ENCODE assay signal across 7 mouse cellular contexts in the genomic region with DNA sequence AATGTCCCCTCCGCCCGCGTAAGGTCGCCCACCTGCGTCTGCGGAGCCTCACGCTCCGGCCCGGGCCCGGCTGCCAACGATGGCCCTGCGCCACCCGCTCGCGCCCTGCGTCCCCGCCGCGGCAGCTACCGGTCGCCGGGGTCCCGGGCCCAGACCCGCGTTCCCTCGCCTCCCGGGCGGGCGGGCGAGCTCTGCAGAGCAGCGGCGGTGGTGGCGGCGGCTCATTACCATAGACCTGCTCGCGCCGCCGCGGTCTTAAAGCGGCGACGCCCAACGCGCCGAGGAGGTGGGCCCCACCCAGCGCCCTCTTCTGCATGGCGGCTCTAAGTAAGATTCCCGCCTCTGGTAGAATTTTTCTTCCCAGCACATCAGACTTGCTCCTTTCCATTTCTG. TPM values are rescaled to one million over a fixed set of nuclear protein-coding genes. Genes with fewer than 3 reads are reported as not detected.
A peak's percentile ranks its signal among the peaks of the same experiment; 100 is the strongest.
DNase-seq lines count a peak whose midpoint lies in the region; ATAC-seq and TF ChIP-seq lines count a peak whose summit lies in the region.

No protein-coding gene starts in this region.

- peak overlapping the region; percentile 49 for H3K4me3 ChIP-seq in embryonic facial prominence, embryonic 11.5 days (ENCODE audit: low read depth, low read length)
- peak overlapping the region; percentile 82 for H3K4me3 ChIP-seq in limb, embryonic 10.5 days
- peak overlapping the region; percentile 96 for H3K4me3 ChIP-seq in midbrain, embryonic 11.5 days (ENCODE audit: low read depth, low read length)

- ATAC-seq in embryonic facial prominence, embryonic 11.5 days (replicated peaks; ENCODE audit: insufficient number of reproducible peaks, low FRiP score, low TSS enrichment, low read depth) = peak; percentile 80
- ATAC-seq in midbrain, embryonic 11.5 days (ENCODE audit: low FRiP score) = peak; percentile 81

- peaks cover 4% of the 10 kb centered on the region for H3K36me3 ChIP-seq in embryonic facial prominence, embryonic 11.5 days (replicated peaks; ENCODE audit: control insufficient read depth, insufficient read depth, low read depth, low read length)
- H3K36me3 ChIP-seq in limb, embryonic 10.5 days = peaks cover 27% of the 10 kb centered on the region
- peaks cover 27% of the 10 kb centered on the region for H3K36me3 ChIP-seq in midbrain, embryonic 11.5 days (ENCODE audit: control insufficient read depth, insufficient read depth, low read length)

- peak overlapping the region; percentile 7; the same call in 1 of the 2 replicates for H3K27ac ChIP-seq in embryonic facial prominence, embryonic 11.5 days (replicated peaks; ENCODE audit: low read depth, low read length)
- H3K27ac ChIP-seq in limb, embryonic 10.5 days = peak overlapping the region; percentile 84
- peak overlapping the region; percentile 84 for H3K27ac ChIP-seq in midbrain, embryonic 11.5 days (ENCODE audit: low read depth, low read length)

- H3K9ac ChIP-seq in embryonic facial prominence, embryonic 11.5 days (replicated peaks; ENCODE audit: low read length) = peak overlapping the region; percentile 59
- H3K9ac ChIP-seq in midbrain, embryonic 11.5 days (ENCODE audit: low read length) = peak overlapping the region; percentile 99

- H3K4me2 ChIP-seq in embryonic facial prominence, embryonic 11.5 days (ENCODE audit: low read depth, low read length) = peak overlapping the region; percentile 99
- peak overlapping the region; percentile 51 for H3K4me2 ChIP-seq in midbrain, embryonic 11.5 days

- peaks cover 3% of the 10 kb centered on the region; the same call in 1 of the 2 replicates for H3K9me3 ChIP-seq in embryonic facial prominence, embryonic 11.5 days (replicated peaks; ENCODE audit: control insufficient read depth, low read length)
- H3K9me3 ChIP-seq in limb, embryonic 10.5 days (replicated peaks) = peaks cover 11% of the 10 kb centered on the region; the same call in 1 of the 2 replicates
- peaks cover 20% of the 10 kb centered on the region for H3K9me3 ChIP-seq in midbrain, embryonic 11.5 days (ENCODE audit: control insufficient read depth, low read length)

- H3K4me1 ChIP-seq in embryonic facial prominence, embryonic 11.5 days (ENCODE audit: control insufficient read depth, insufficient read depth, low read length) = peaks cover 5% of the 10 kb centered on the region; the same call in 1 of the 2 replicates
- H3K4me1 ChIP-seq in limb, embryonic 10.5 days = peaks cover 24% of the 10 kb centered on the region
- H3K4me1 ChIP-seq in midbrain, embryonic 11.5 days (ENCODE audit: control insufficient read depth, insufficient read depth, low read length) = peaks cover 23% of the 10 kb centered on the region

- no peaks in the 10 kb centered on the region; the same call in 1 of the 2 replicates for H3K27me3 ChIP-seq in embryonic facial prominence, embryonic 11.5 days (ENCODE audit: control insufficient read depth, insufficient read depth, low read length)
- peaks cover 43% of the 10 kb centered on the region for H3K27me3 ChIP-seq in limb, embryonic 10.5 days (ENCODE audit: low read depth, poor library complexity, severe bottlenecking)
- peaks cover 3% of the 10 kb centered on the region; the same call in 1 of the 2 replicates for H3K27me3 ChIP-seq in midbrain, embryonic 11.5 days (ENCODE audit: control insufficient read depth, insufficient read depth, low read length)

- 1% methylated on average over 38 of the region's 48 CpGs for WGBS in embryonic facial prominence, embryonic 11.5 days
- under 1% methylated on average over 46 of the region's 48 CpGs for WGBS in limb, embryonic 10.5 days
- under 1% methylated on average over 44 of the region's 48 CpGs for WGBS in midbrain, embryonic 11.5 days

- no peak for TF ChIP-seq CTCF in brain, embryonic 14.5 days (IDR thresholded peaks at IDR 0.05; ENCODE audit: borderline replicate concordance, extremely low read depth, insufficient read depth, insufficient read length)

- TF ChIP-seq POLR2A in brain, embryonic 14.5 days (IDR thresholded peaks at IDR 0.05; ENCODE audit: borderline replicate concordance, extremely low read depth, insufficient read depth, insufficient read length, poor library complexity, severe bottlenecking) = peak; percentile 84

- peak; percentile 98 for DNase-seq in brain, embryonic 14.5 days (ENCODE audit: low read depth)
- peak; percentile 90 for DNase-seq in embryonic facial prominence, embryonic 11.5 days (ENCODE audit: low spot score)
- peak; percentile 60 to 71 for DNase-seq in heart, adult 18-20 months
- peak; percentile 71 for DNase-seq in kidney, adult 11 months
- peak; percentile 88 for DNase-seq in limb, embryonic 10.5 days (ENCODE audit: low spot score)
- peak; percentile 98 for DNase-seq in midbrain, embryonic 11.5 days (ENCODE audit: low spot score, missing footprints)
- peak; percentile 47 for DNase-seq in spleen, adult 12 weeks (ENCODE audit: low spot score)

RNA-seq across cellular contexts. Expression of gene Celsr2, which starts 0.5 kb away (rescaled TPM):
- 64.9 and 101 TPM in 2 replicates for polyA plus RNA-seq in brain, embryonic 14.5 days (2012; rRNA removed)
- 12.4 and 13.5 TPM in 2 replicates for polyA plus RNA-seq in embryonic facial prominence, embryonic 11.5 days (2014; fragmentation: Nextera tagmentation; extraction: Ambion mirVana)
- 1 to 10 TPM; 5.9 to 9.5 TPM for total RNA-seq in heart, adult 18-20 months (2021)
- 4.0 and 4.4 TPM in 2 replicates for polyA plus RNA-seq in limb, embryonic 10.5 days (2016; fragmentation: Nextera tagmentation; extraction: Ambion mirVana)
- 61.9 and 65.2 TPM in 2 replicates for polyA plus RNA-seq in midbrain, embryonic 11.5 days (2014; fragmentation: Nextera tagmentation; extraction: Ambion mirVana)

RNA-seq across cellular contexts. Expression of gene Sars, which starts 29.2 kb away (rescaled TPM):
- polyA plus RNA-seq in brain, embryonic 14.5 days (2012; rRNA removed) = 120 and 161 TPM in 2 replicates
- polyA plus RNA-seq in embryonic facial prominence, embryonic 11.5 days (2014; fragmentation: Nextera tagmentation; extraction: Ambion mirVana) = 153 TPM in 2 replicates
- total RNA-seq in heart, adult 18-20 months (2021) = 10 to 100 TPM; 80.2 to 89.6 TPM
- polyA plus RNA-seq in limb, embryonic 10.5 days (2016; fragmentation: Nextera tagmentation; extraction: Ambion mirVana) = 117 and 125 TPM in 2 replicates
- polyA plus RNA-seq in midbrain, embryonic 11.5 days (2014; fragmentation: Nextera tagmentation; extraction: Ambion mirVana) = 196 and 213 TPM in 2 replicates

RNA-seq across cellular contexts. Expression of gene Psrc1, which starts 32.2 kb away (rescaled TPM):
- 27.1 and 71.0 TPM in 2 replicates for polyA plus RNA-seq in brain, embryonic 14.5 days (2012; rRNA removed)
- polyA plus RNA-seq in embryonic facial prominence, embryonic 11.5 days (2014; fragmentation: Nextera tagmentation; extraction: Ambion mirVana) = 71.5 and 81.7 TPM in 2 replicates
- under 1 TPM in 1 of 2 experiments, not detected in 1; 0.33 TPM for total RNA-seq in heart, adult 18-20 months (2021)
- 96.6 and 100 TPM in 2 replicates for polyA plus RNA-seq in limb, embryonic 10.5 days (2016; fragmentation: Nextera tagmentation; extraction: Ambion mirVana)
- polyA plus RNA-seq in midbrain, embryonic 11.5 days (2014; fragmentation: Nextera tagmentation; extraction: Ambion mirVana) = 59.3 and 68.1 TPM in 2 replicates

RNA-seq across cellular contexts. Expression of gene Mybphl, which starts 51.1 kb away (rescaled TPM):
- polyA plus RNA-seq in brain, embryonic 14.5 days (2012; rRNA removed) = 0.10 and 0.12 TPM in 2 replicates
- polyA plus RNA-seq in embryonic facial prominence, embryonic 11.5 days (2014; fragmentation: Nextera tagmentation; extraction: Ambion mirVana) = 0.32 TPM in 1 of 2 replicates, not detected in the other
- 10 to 100 TPM; 49.7 to 55.1 TPM for total RNA-seq in heart, adult 18-20 months (2021)
- polyA plus RNA-seq in limb, embryonic 10.5 days (2016; fragmentation: Nextera tagmentation; extraction: Ambion mirVana) = 0.15 TPM in 1 of 2 replicates, not detected in the other
- polyA plus RNA-seq in midbrain, embryonic 11.5 days (2014; fragmentation: Nextera tagmentation; extraction: Ambion mirVana) = 0.12 TPM in 1 of 2 replicates, not detected in the other

Comparison
In these comparisons a context has a peak if more than half of its experiments do, and no peak if none do; other contexts are left out.
1. Peak in every context shown above with its lines: DNase-seq, ATAC-seq, H3K4me3 ChIP-seq and H3K27ac ChIP-seq.
2. DNase-seq: peak in every context shown above with its lines; median percentile 98 in brain, embryonic 14.5 days; 98 in midbrain, embryonic 11.5 days; 90 in embryonic facial prominence, embryonic 11.5 days; 88 in limb, embryonic 10.5 days; 71 in kidney, adult 11 months; 66 in heart, adult 18-20 months; 47 in spleen, adult 12 weeks.
3. H3K27ac ChIP-seq: peak in every context shown above with its lines; median percentile 84 in limb, embryonic 10.5 days; 84 in midbrain, embryonic 11.5 days; 7 in embryonic facial prominence, embryonic 11.5 days.